Mouse (Mus musculus) hindbrain, postnatal 0 days (tissue): ENCODE measurements around the gene Dlk2. TPM values are rescaled to one million over a fixed set of nuclear protein-coding genes. Genes with fewer than 3 reads are reported as not detected.

ENCODE experiments used
- ATAC-seq: fragments of 200-750 bp; cut with Nextera tagmentation; 2 replicates; pipeline ENCODE4 v1.8.0; 2017; ENCODE audit warnings: mild to moderate bottlenecking, moderate TSS enrichment, moderate library complexity
- DNase-seq: peaks from one replicate; pipeline ENCODE4 v3.0.0-alpha.2; 2015; ENCODE audit warnings: low spot score
- H3K27ac ChIP-seq: fragments of 300-500 bp; sonication (generic); 2 replicates; pipeline ENCODE4 v1.5.1; 2014; ENCODE audit warnings: mild to moderate bottlenecking
- H3K27me3 ChIP-seq: fragments of 300-500 bp; sonication (generic); 2 replicates; pipeline ENCODE4 v1.6.1; 2014; ENCODE audit warnings: low read length, mixed read lengths; ENCODE audit not compliant: insufficient read depth
- H3K36me3 ChIP-seq: fragments of 300-500 bp; sonication (generic); 2 replicates; pipeline ENCODE4 v1.6.1; 2014; ENCODE audit warnings: low read length, mixed read lengths; ENCODE audit not compliant: insufficient read depth
- H3K4me1 ChIP-seq: fragments of 300-500 bp; sonication (generic); 2 replicates; pipeline ENCODE4 v1.6.1; 2014; ENCODE audit warnings: antibody characterized with exemption, low read length, mixed read lengths; ENCODE audit not compliant: insufficient read depth
- H3K4me2 ChIP-seq: fragments of 300-500 bp; sonication (generic); 2 replicates; pipeline ENCODE4 v1.6.1; 2014; ENCODE audit warnings: low read depth, mild to moderate bottlenecking, low read length, moderate library complexity, mixed read lengths
- H3K4me3 ChIP-seq: fragments of 300-500 bp; sonication (generic); 2 replicates; pipeline ENCODE4 v1.5.1; 2014; ENCODE audit warnings: low read length
- H3K9ac ChIP-seq: fragments of 300-500 bp; sonication (generic); replicated peaks from 2 replicates; pipeline ENCODE4 v1.6.1; 2014; ENCODE audit warnings: mild to moderate bottlenecking, low read length, moderate library complexity, mixed read lengths
- H3K9me3 ChIP-seq: fragments of 300-500 bp; sonication (generic); 2 replicates; pipeline ENCODE4 v1.6.1; 2016; ENCODE audit warnings: low read length, mixed read lengths
- CTCF ChIP-seq: IDR thresholded peaks from 2 replicates; pipeline ENCODE4 v1.5.1; 2016; ENCODE audit warnings: antibody characterized with exemption, control low read depth, low read depth
- WGBS: fragments of 180-500 bp; shearing (Covaris S2); extraction: QIAGEN DNeasy Blood & Tissue Kit; methylation state at CpG from one replicate; pipeline ENCODE4 v1.1.7; 2014; 5-methylcytosine and 5-hydroxymethylcytosine counted together
- polyA plus RNA-seq: library from polyadenylated mRNA; unstranded; fragments of >200 nt; fragmentation: Nextera tagmentation; extraction: Ambion mirVana; gene quantifications from 2 replicates; pipeline ENCODE4 v1.2.1, GENCODE M21; 2015
- total RNA-seq: library from RNA; depleted of rRNA; stranded (reverse); fragments of >200 nt; gene quantifications from 2 replicates; pipeline ENCODE4 v1.2.3, GENCODE M21; 2014

Dlk2 gene
- total and polyA plus RNA-seq, 2 experiments from 2014 or later = 23.9 to 67.7 TPM

DNA sequence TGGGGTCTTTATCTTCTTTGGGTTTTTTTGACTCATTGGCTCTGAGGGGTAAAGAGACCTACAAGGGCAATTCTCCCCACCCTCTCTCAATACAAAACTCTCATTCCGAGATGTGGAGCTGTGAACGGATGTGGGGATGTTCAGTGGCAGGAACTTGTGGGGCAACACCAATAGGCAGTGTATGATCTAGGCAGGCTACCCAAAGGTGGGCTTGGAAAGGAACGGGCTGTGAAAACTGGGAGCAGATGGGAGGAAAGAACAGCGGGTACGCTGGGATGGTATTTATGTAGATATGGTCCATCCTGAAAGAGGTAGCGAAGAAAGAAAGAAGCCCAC, 225 bp upstream of the Dlk2 start:
- ATAC-seq = no peak; the same call in 1 of the 2 replicates
- no peak for TF ChIP-seq CTCF
- Histone ChIP-seq H3K4me2 (peak overlapping the region; percentile 90), H3K4me3 (peak overlapping the region; percentile 69), H3K9ac (peak overlapping the region; percentile 85; the same call in 1 of the 2 replicates), H3K4me1 (no peaks in the 10 kb centered on the region), H3K36me3 (no peaks in the 10 kb centered on the region), H3K27ac (peak overlapping the region; percentile 81), H3K27me3 (peaks cover 15% of the 10 kb centered on the region), H3K9me3 (no peaks in the 10 kb centered on the region)
- WGBS = 10% methylated on average over 6 of the region's 6 CpGs
- no peak for DNase-seq

DNA sequence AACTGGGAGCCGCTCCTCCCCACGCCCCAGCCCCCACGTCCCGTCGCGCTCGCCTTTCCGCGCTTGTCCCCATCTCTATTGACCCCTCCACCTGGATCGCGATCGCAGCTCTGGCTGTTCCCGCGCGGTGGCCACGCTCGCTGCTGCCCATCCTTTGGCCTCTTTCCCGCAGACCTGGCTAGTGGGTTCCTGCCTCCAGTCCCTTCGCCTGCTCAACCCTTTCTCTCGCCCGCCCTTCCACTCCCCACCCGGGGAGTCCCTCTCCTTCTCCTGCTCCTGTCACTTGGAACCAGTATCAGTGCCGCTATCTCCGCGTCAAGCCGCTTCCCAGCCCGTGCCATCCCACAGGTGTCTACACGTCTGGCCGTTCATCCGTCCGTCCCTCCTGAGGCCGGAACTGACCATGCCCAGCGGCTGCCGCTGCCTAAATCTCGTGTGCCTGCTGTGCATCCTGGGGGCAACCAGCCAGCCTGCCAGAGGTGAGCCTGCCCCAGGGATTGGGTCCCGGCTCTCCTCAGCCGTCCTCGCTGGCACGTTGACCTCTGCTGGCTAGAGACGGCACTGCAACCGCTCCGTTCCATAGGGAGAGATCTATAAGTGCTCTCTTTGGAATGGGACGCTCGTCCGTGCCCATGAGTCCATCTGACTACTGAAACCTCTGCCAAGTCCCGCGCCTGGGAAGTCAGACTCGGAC, 1.1 kb downstream of the Dlk2 start:
- ATAC-seq (peak; percentile 78), DNase-seq (peak; percentile 88)
- TF ChIP-seq CTCF = peak; percentile 92
- H3K27ac ChIP-seq = peak overlapping the region; percentile 81
- no peaks in the 10 kb centered on the region for H3K9me3 ChIP-seq
- H3K9ac ChIP-seq = peak overlapping the region; percentile 85
- under 1% methylated on average over 35 of the region's 48 CpGs for WGBS
- peak overlapping the region; percentile 69 for H3K4me3 ChIP-seq
- peaks cover 12% of the 10 kb centered on the region for H3K27me3 ChIP-seq
- no peaks in the 10 kb centered on the region for H3K4me1 ChIP-seq
- H3K36me3 ChIP-seq = no peaks in the 10 kb centered on the region
- H3K4me2 ChIP-seq = peak overlapping the region; percentile 90

DNA sequence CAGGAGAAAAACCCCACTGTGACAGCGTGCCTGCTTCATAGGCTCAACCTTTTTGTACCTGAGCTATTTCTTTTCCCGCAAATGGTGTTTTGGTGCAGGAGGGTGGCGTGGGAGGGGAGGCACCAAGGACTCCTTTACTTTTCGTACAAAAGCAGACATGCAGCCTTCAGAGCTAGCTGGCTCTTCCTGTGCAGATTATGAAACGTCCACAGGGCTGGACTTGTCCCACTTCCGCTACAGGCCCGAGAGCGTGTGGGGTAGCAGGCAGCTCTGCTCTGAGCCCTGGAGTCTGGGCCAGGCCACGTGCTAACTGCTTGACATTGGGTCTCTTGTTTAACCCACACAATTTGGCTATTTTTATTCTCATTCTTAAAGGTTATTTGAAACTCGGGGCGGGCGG, 4.7 kb downstream of the Dlk2 start:
- Histone ChIP-seq H3K27ac (no peak overlapping the region), H3K4me3 (no peak overlapping the region), H3K27me3 (no peaks in the 10 kb centered on the region), H3K4me1 (no peaks in the 10 kb centered on the region), H3K4me2 (no peak overlapping the region), H3K9ac (no peak overlapping the region), H3K36me3 (peaks cover 6% of the 10 kb centered on the region; the same call in 1 of the 2 replicates), H3K9me3 (no peaks in the 10 kb centered on the region)
- DNase-seq (no peak), ATAC-seq (no peak)
- TF ChIP-seq CTCF = no peak
- WGBS = 72% methylated on average over 12 of the region's 12 CpGs

DNA sequence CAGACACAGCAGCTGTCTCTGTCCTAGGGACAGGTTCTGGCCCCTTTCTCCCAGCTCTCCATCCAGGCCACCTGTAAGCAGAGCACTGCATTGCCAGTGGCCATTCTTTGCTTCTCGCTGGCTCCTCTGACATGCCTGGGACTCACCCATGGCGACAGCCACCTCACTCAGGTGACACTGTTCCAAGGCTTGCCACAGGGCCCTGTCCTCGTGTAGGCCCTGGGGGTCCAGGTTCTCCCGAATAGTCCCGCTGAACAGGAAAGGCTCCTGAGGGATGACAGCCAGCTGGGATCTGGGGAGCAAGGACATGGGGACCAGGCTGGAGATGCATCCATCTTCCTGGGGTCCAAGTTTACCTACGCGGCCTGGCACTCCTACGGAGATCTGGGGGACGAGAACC, 7.0 kb downstream of the Dlk2 start:
- Histone ChIP-seq H3K9ac (no peak overlapping the region; the same call in 1 of the 2 replicates), H3K36me3 (peaks cover 6% of the 10 kb centered on the region; the same call in 1 of the 2 replicates), H3K27ac (no peak overlapping the region), H3K4me3 (no peak overlapping the region), H3K4me1 (no peaks in the 10 kb centered on the region), H3K4me2 (no peak overlapping the region), H3K27me3 (no peaks in the 10 kb centered on the region), H3K9me3 (no peaks in the 10 kb centered on the region)
- DNase-seq = no peak
- 86% methylated on average over 9 of the region's 9 CpGs for WGBS
- ATAC-seq = no peak
- TF ChIP-seq CTCF = no peak

DNA sequence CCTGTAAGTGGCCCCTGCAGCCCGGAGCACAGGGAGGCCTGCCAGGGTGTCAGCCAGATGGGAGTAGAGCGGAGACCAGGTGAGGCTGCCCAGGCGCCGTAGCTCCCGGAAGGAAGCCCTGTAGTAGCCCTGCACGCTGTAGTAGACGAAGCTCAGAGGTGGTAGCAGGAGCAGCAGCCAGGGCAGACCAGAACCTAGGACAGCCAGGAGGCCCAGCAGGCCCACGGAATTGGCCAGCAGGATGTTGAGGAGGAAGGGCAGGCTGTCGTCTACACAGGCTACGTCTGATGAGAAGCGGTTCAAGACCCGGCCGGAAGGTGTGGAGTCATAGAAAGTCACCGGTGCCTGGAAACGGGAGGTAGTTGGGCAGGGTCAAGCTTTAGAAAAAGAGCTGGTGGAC, 9.7 kb downstream of the Dlk2 start:
- DNase-seq (no peak), ATAC-seq (no peak)
- Histone ChIP-seq H3K9me3 (no peaks in the 10 kb centered on the region), H3K36me3 (peaks cover 6% of the 10 kb centered on the region; the same call in 1 of the 2 replicates), H3K4me3 (no peak overlapping the region), H3K4me1 (no peaks in the 10 kb centered on the region), H3K27me3 (no peaks in the 10 kb centered on the region), H3K27ac (no peak overlapping the region), H3K4me2 (no peak overlapping the region), H3K9ac (no peak overlapping the region)
- TF ChIP-seq CTCF = no peak
- 91% methylated on average over 15 of the region's 15 CpGs for WGBS

DNA sequence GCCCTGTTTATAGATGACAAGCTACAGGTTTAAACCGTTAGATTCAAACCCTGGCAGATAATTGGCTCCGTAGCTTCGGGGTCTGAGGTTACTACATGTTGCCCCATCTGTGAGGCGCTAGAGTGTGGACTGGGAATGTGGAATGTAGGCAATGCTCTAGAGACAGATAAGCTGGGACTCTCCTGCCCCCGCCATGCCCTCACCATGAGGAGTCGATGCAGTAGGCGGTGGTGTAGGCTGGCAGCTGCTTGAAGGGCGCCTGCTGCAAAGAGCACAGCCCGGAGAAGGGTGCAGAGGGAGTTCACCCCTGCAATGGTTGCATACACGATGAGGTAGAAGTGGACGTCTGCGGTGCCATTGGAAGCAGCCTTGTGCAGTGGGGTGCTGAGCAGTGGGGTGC, 12.6 kb downstream of the Dlk2 start:
- no peak for TF ChIP-seq CTCF
- H3K27ac ChIP-seq = no peak overlapping the region
- H3K9ac ChIP-seq = no peak overlapping the region
- 85% methylated on average over 12 of the region's 12 CpGs for WGBS
- H3K36me3 ChIP-seq = no peaks in the 10 kb centered on the region
- H3K4me2 ChIP-seq = 0 out of 2 replicates have a peak overlapping the region, but pooled peaks have one; percentile 10
- no peak overlapping the region for H3K4me3 ChIP-seq
- no peaks in the 10 kb centered on the region for H3K9me3 ChIP-seq
- H3K27me3 ChIP-seq = no peaks in the 10 kb centered on the region
- H3K4me1 ChIP-seq = no peaks in the 10 kb centered on the region
- ATAC-seq (no peak; the same call in 1 of the 2 replicates), DNase-seq (no peak)

DNA sequence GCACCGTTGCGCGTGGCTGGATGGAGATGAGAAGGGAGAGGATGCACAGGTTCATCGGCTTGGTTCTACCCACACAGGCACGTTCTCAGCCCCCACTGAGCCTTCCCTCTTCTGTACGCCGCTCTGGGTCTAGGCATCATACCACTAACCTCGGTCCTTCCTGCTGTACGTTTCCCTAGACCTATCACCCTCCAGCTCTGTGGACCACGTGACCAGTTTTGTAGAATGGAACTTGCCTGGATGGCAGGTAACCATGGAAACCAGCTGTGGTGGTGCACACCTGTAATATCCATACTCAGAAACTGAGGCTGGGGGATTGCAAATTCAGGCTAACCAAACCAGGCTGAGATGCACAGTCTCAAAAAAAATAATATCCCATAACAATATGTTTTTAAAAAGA, 13.3 kb downstream of the Dlk2 start:
- Histone ChIP-seq H3K27ac (no peak overlapping the region), H3K9me3 (no peaks in the 10 kb centered on the region), H3K36me3 (no peaks in the 10 kb centered on the region), H3K9ac (no peak overlapping the region), H3K4me2 (0 out of 2 replicates have a peak overlapping the region, but pooled peaks have one; percentile 10), H3K27me3 (no peaks in the 10 kb centered on the region), H3K4me1 (no peaks in the 10 kb centered on the region), H3K4me3 (no peak overlapping the region)
- ATAC-seq (peak; percentile 38; the same call in 1 of the 2 replicates), DNase-seq (no peak)
- TF ChIP-seq CTCF = no peak
- 86% methylated on average over 10 of the region's 10 CpGs for WGBS
